In genomic region chr5:111475721-111476120, GRCm38 (mm10) we compare ENCODE assay signal across 22 mouse cellular contexts. TPM values are rescaled to one million over a fixed set of nuclear protein-coding genes. Genes with fewer than 3 reads are reported as not detected.
A peak's percentile ranks its signal among the peaks of the same experiment; 100 is the strongest.
DNase-seq lines count a peak whose midpoint lies in the region; ATAC-seq and TF ChIP-seq lines count a peak whose summit lies in the region.
"Had no signal": no experiment of that assay in that cellular context is flagged by ENCODE, and none has a peak within 500 bp of the region (broad histone marks: within the 10 kb centered on the region; RNA-seq: fewer than 3 reads in every experiment).

No protein-coding gene starts in this region.

- peaks cover 12% of the 10 kb centered on the region for H3K4me1 ChIP-seq in forebrain, embryonic 13.5 days
- no peaks in the 10 kb centered on the region; the same call in 1 of the 2 replicates for H3K4me1 ChIP-seq in forebrain, embryonic 11.5 days (replicated peaks; ENCODE audit: control insufficient read depth, insufficient read depth, low read length)
- H3K4me1 ChIP-seq in hindbrain, embryonic 12.5 days: peaks cover 9% of the 10 kb centered on the region; the same call in 1 of the 2 replicates
- peaks cover 2% of the 10 kb centered on the region; the same call in 1 of the 2 replicates for H3K4me1 ChIP-seq in heart, adult 2 months (ENCODE audit: control insufficient read depth, insufficient read depth, low read length)
- H3K4me1 ChIP-seq: liver, embryonic 13.5 days; lung, embryonic 15.5 days; midbrain, embryonic 15.5 days had no signal

- no peak for TF ChIP-seq POLR2A in heart, adult 2 months (IDR thresholded peaks at IDR 0.05; ENCODE audit: insufficient read depth, low read depth, low read length)

- no peaks in the 10 kb centered on the region for H3K36me3 ChIP-seq in forebrain, embryonic 13.5 days (ENCODE audit: poor library complexity, severe bottlenecking)
- H3K36me3 ChIP-seq in forebrain, embryonic 11.5 days (ENCODE audit: control insufficient read depth, insufficient read depth, low read length): no peaks in the 10 kb centered on the region
- no peaks in the 10 kb centered on the region for H3K36me3 ChIP-seq in hindbrain, embryonic 12.5 days
- no peaks in the 10 kb centered on the region for H3K36me3 ChIP-seq in heart, adult 2 months (ENCODE audit: control insufficient read depth, insufficient read depth, low read length)
- H3K36me3 ChIP-seq: heart, embryonic 13.5 days; limb, embryonic 12.5 days; liver, embryonic 13.5 days; lung, embryonic 15.5 days; midbrain, embryonic 15.5 days had no signal

- TF ChIP-seq CTCF in heart, adult 2 months (IDR thresholded peaks at IDR 0.05): no peak

- WGBS in forebrain, embryonic 13.5 days: 29% methylated on average over 5 of the region's 5 CpGs
- WGBS in forebrain, embryonic 11.5 days: 57% methylated on average over 5 of the region's 5 CpGs
- 63% methylated on average over 5 of the region's 5 CpGs for WGBS in hindbrain, embryonic 12.5 days
- 81% methylated on average over 5 of the region's 5 CpGs for WGBS in heart, adult 2 months

- H3K9ac ChIP-seq in forebrain, embryonic 13.5 days: no peak overlapping the region
- no peak overlapping the region for H3K9ac ChIP-seq in forebrain, embryonic 11.5 days (ENCODE audit: low read length)
- H3K9ac ChIP-seq in hindbrain, embryonic 12.5 days: no peak overlapping the region
- no peak overlapping the region for H3K9ac ChIP-seq in heart, adult 2 months (ENCODE audit: low read depth, low read length)
- H3K9ac ChIP-seq: heart, embryonic 13.5 days; limb, embryonic 12.5 days; liver, embryonic 13.5 days; lung, embryonic 15.5 days; midbrain, embryonic 15.5 days had no signal

- no peaks in the 10 kb centered on the region for H3K9me3 ChIP-seq in forebrain, embryonic 13.5 days (replicated peaks)
- no peaks in the 10 kb centered on the region for H3K9me3 ChIP-seq in forebrain, embryonic 11.5 days (ENCODE audit: control insufficient read depth, low read length)
- no peaks in the 10 kb centered on the region for H3K9me3 ChIP-seq in hindbrain, embryonic 12.5 days (replicated peaks)
- H3K9me3 ChIP-seq: heart, embryonic 13.5 days; liver, embryonic 13.5 days; lung, embryonic 15.5 days; midbrain, embryonic 15.5 days had no signal

- H3K79me2 ChIP-seq in heart, adult 2 months (replicated peaks; ENCODE audit: control insufficient read depth, insufficient read depth, low read length): no peaks in the 10 kb centered on the region

- H3K27me3 ChIP-seq in forebrain, embryonic 13.5 days: no peaks in the 10 kb centered on the region
- no peaks in the 10 kb centered on the region for H3K27me3 ChIP-seq in forebrain, embryonic 11.5 days (ENCODE audit: control insufficient read depth, insufficient read depth, low read length)
- H3K27me3 ChIP-seq in hindbrain, embryonic 12.5 days: no peaks in the 10 kb centered on the region
- H3K27me3 ChIP-seq in heart, adult 2 months (ENCODE audit: control insufficient read depth, insufficient read depth, low read length): no peaks in the 10 kb centered on the region
- H3K27me3 ChIP-seq: heart, embryonic 13.5 days; liver, embryonic 13.5 days; lung, embryonic 15.5 days; midbrain, embryonic 15.5 days had no signal

- H3K27ac ChIP-seq in forebrain, embryonic 13.5 days: peak overlapping the region; percentile 25; the same call in 1 of the 2 replicates
- H3K27ac ChIP-seq in forebrain, embryonic 11.5 days (ENCODE audit: low read depth, low read length): no peak overlapping the region
- H3K27ac ChIP-seq in hindbrain, embryonic 12.5 days: no peak overlapping the region
- H3K27ac ChIP-seq in heart, adult 2 months: no peak overlapping the region
- H3K27ac ChIP-seq: heart, embryonic 13.5 days; limb, embryonic 12.5 days; liver, embryonic 13.5 days; lung, embryonic 15.5 days; macrophage; midbrain, embryonic 15.5 days had no signal

- peak; percentile 57; the same call in 1 of the 2 replicates for ATAC-seq in forebrain, embryonic 13.5 days
- no peak for ATAC-seq in forebrain, embryonic 11.5 days (replicated peaks; ENCODE audit: low FRiP score)
- ATAC-seq in hindbrain, embryonic 12.5 days (ENCODE audit: low FRiP score): 0 out of 2 replicates have a peak, but pooled peaks have one; percentile 7
- ATAC-seq: activated CD4-positive, CD25-positive, alpha-beta regulatory T cell, adult 4 months; midbrain, embryonic 15.5 days; Patski had no signal

- intact Hi-C loops in heart, adult 2 months (cut with DNase I): no loop called here

- no peak for DNase-seq in forebrain, embryonic 11.5 days (ENCODE audit: low spot score)
- peak; percentile 34 for DNase-seq in retina, postnatal 1 day
- DNase-seq in retina, embryonic 14.5 days (ENCODE audit: low spot score): no peak
- no peak for DNase-seq in heart, adult 2 months
- no peak for DNase-seq in frontal cortex, adult 2 months (ENCODE audit: extremely low spot score in 1 of 2, low spot score in 1 of 2)
- DNase-seq: adrenal gland, postnatal 14 days; gastrocnemius, postnatal 25 days; kidney, adult 11 months; kidney, postnatal 10 days; liver, embryonic 13.5 days; spleen, adult 18-20 months; thymus, adult 18-20 months had no signal

- H3K4me3 ChIP-seq in forebrain, embryonic 13.5 days: no peak overlapping the region
- no peak overlapping the region for H3K4me3 ChIP-seq in forebrain, embryonic 11.5 days (ENCODE audit: low read depth, low read length)
- no peak overlapping the region for H3K4me3 ChIP-seq in hindbrain, embryonic 12.5 days
- no peak overlapping the region for H3K4me3 ChIP-seq in heart, adult 2 months
- H3K4me3 ChIP-seq: heart, embryonic 13.5 days; limb, embryonic 12.5 days; liver, embryonic 13.5 days; lung, embryonic 15.5 days; midbrain, embryonic 15.5 days had no signal

- no peak overlapping the region for H3K4me2 ChIP-seq in forebrain, embryonic 13.5 days
- no peak overlapping the region for H3K4me2 ChIP-seq in forebrain, embryonic 11.5 days (ENCODE audit: low read depth, low read length, severe bottlenecking)
- H3K4me2 ChIP-seq in hindbrain, embryonic 12.5 days (replicated peaks): no peak overlapping the region
- H3K4me2 ChIP-seq: heart, embryonic 13.5 days; limb, embryonic 12.5 days; liver, embryonic 13.5 days; lung, embryonic 15.5 days; midbrain, embryonic 15.5 days had no signal

- no peak for TF ChIP-seq EP300 in heart, adult 2 months (IDR thresholded peaks at IDR 0.05; ENCODE audit: insufficient read depth, low read depth, low read length)

RNA-seq across cellular contexts. Expression of gene Mn1, which starts 58.6 kb away (rescaled TPM):
- 81.0 and 89.3 TPM in 2 replicates for polyA plus RNA-seq in forebrain, embryonic 13.5 days (2015; fragmentation: Nextera tagmentation; extraction: Ambion mirVana)
- 50.9 and 51.9 TPM in 2 replicates for polyA plus RNA-seq in forebrain, embryonic 11.5 days (2014; fragmentation: Nextera tagmentation; extraction: Ambion mirVana)
- 61.0 and 62.7 TPM in 2 replicates for polyA plus RNA-seq in hindbrain, embryonic 12.5 days (2016; fragmentation: Nextera tagmentation; extraction: Ambion mirVana)
- total RNA-seq in heart, adult 2 months (2021): 10 to 100 TPM; 18.7 to 23.9 TPM
- polyA plus RNA-seq in heart, adult 2 months (2012; rRNA removed): 4.8 and 5.5 TPM in 2 replicates
- polyA plus RNA-seq in frontal cortex, adult 2 months (2012; rRNA removed): 11.9 and 12.7 TPM in 2 replicates
- polyA plus RNA-seq: activated CD4-positive, CD25-positive, alpha-beta regulatory T cell, adult 4 months; C2C12; macrophage had no signal
